Comparison of ENCODE assay signal across 17 mouse cellular contexts in the genomic region with DNA sequence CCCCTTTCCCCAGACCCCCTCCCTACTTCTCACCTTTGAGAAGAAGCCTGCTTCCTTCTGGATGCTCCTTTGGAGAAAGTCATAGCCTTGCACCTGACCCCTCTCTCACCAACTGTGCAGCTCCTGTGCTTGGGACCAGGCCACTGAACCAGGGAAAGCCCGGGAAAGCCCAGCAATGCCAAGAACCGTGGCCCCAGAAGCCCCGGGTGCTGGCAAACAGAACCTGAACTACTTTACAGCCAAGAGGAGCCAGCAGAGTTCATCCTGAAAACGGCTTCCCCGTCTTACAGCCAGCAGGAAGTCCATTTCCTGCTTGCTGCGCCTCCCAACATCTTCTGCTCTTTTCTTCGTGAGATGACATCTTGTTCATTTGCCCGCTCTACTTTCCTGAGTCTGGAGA. TPM values are rescaled to one million over a fixed set of nuclear protein-coding genes. Genes with fewer than 3 reads are reported as not detected.
"Had no signal": no experiment of that assay in that cellular context is flagged by ENCODE, and none has a peak within 500 bp of the region (broad histone marks: within the 10 kb centered on the region; RNA-seq: fewer than 3 reads in every experiment).

No protein-coding gene starts in this region.

- DNase-seq: liver, postnatal 0 days; lung, adult 2 months; lung, postnatal 14 days; lung, postnatal 36 days; right cerebral cortex, postnatal 14 days; thymus, adult 2 months; thymus, postnatal 25 days; thymus, postnatal 4 days had no signal

- H3K4me3 ChIP-seq: lung, embryonic 15.5 days; megakaryocyte, embryonic 14.5 days; midbrain, embryonic 12.5 days; midbrain, embryonic 15.5 days; neural tube, embryonic 12.5 days; stomach, embryonic 15.5 days had no signal

- H3K4me1 ChIP-seq: megakaryocyte, embryonic 14.5 days; midbrain, embryonic 15.5 days; neural tube, embryonic 12.5 days had no signal

- H3K27me3 ChIP-seq: lung, embryonic 15.5 days; midbrain, embryonic 12.5 days; midbrain, embryonic 15.5 days; neural tube, embryonic 12.5 days; stomach, embryonic 15.5 days had no signal

- H3K36me3 ChIP-seq: lung, embryonic 15.5 days; midbrain, embryonic 12.5 days; midbrain, embryonic 15.5 days; neural tube, embryonic 12.5 days; stomach, embryonic 15.5 days had no signal

- H3K9me3 ChIP-seq: lung, embryonic 15.5 days; midbrain, embryonic 12.5 days; midbrain, embryonic 15.5 days; neural tube, embryonic 12.5 days; stomach, embryonic 15.5 days had no signal

- H3K27ac ChIP-seq: lung, embryonic 15.5 days; macrophage; midbrain, embryonic 12.5 days; midbrain, embryonic 15.5 days; neural tube, embryonic 12.5 days; stomach, embryonic 15.5 days; stomach, postnatal 0 days had no signal

- H3K9ac ChIP-seq: liver, postnatal 0 days; lung, embryonic 15.5 days; midbrain, embryonic 12.5 days; midbrain, embryonic 15.5 days; neural tube, embryonic 12.5 days; stomach, embryonic 15.5 days had no signal

- H3K4me2 ChIP-seq: lung, embryonic 15.5 days; midbrain, embryonic 12.5 days; midbrain, embryonic 15.5 days; neural tube, embryonic 12.5 days; stomach, embryonic 15.5 days had no signal

- ATAC-seq: liver, postnatal 0 days; lung, postnatal 0 days; midbrain, embryonic 15.5 days had no signal

RNA-seq across cellular contexts. Expression of a gene that starts 28.6 kb away (rescaled TPM):
- polyA plus RNA-seq: macrophage had no signal
